Mouse (Mus musculus) cerebellum, adult (tissue): ENCODE measurements around the gene Polr2f.
A peak's percentile ranks its signal among the peaks of the same experiment; 100 is the strongest.

ENCODE experiments used
- ATAC-seq: cut with Nextera tagmentation; 2 replicates; pipeline ENCODE4 v1.9.2; 2017; ENCODE audit warnings: mild to moderate bottlenecking, moderate library complexity, mixed read lengths; ENCODE audit not compliant: insufficient number of reproducible peaks, low FRiP score, low TSS enrichment

Gene Polr2f

DNA sequence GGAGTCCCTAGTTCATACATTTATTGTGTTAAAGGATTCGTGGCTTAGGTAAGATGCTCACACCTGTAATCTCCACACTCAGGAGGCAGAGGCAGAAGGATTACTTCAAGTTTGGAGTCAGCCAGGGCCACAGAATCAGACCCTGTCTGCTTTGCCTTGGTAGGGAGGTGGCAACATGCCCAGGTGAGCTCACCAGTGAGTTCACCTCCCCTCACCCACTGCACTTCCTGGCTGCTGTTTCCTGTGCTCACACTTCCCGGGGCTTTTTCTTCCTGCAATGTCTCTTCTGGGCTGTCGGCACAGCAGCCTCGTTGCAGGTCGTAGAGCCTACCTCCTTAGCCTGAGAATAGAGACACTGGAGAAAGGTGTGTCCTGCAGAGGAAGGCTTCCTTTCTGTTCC, 25.5 kb upstream of the Polr2f start:
- no peak for ATAC-seq

DNA sequence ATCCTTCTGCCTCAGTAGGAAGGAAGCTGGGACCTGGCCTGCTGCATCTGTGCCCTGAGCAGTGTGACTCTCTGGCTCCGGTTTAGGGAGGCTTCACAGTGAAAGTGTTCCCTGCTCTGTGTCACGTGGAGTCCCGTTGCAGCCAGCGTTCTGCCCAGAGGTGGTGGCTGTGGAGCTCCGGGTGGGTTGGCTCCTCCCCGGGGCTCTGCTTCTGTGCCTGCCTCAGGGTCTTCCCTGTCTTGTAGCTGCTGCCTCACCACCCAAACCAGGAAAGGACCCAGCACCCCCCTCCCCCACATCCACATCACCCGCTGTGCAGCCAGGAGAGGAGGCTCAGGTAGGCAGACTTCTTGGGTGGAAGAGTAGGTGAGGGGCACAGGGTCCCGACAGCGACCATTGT, 21.3 kb upstream of the Polr2f start:
- no peak for ATAC-seq

DNA sequence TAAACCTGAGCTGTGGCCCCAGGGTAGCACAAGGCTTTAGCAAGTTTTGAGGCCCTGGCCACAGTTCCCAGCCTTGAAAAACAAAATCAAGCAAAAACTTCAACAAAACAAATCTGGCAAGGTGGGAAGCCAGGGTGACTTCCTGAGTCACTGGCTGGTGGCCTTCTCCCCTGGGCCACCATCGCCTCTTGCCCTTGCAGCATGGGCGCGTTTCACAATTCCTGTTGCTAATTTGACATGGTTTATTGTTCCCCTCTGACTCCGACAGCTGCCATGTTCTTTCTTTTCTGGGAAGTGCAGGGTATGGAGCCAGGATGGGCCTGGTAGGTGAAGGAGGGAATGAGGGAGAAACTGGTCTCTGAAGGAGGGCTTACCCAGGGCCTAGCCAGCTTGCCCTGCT, 18.7 kb upstream of the Polr2f start:
- no peak for ATAC-seq

DNA sequence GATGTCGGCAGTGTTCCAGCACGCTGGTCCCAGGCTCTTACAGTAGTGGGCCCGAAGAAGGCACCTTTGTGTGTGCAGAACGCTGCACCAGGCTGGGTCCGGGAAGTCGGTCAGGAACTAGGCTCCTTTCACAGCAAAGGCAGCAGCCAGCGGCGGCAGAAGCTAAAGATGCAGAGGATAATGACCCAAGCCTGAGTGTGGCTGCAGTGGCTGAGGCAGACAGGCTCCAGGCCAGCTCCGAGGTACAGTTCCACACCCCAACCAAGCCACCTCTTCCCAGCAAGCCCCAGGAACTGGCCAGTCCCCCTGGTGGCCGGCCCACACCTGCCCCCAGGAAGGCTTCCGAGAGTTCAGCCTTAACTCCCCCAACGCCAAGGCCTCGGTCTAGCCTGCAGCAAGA, 18.3 kb upstream of the Polr2f start:
- no peak for ATAC-seq

DNA sequence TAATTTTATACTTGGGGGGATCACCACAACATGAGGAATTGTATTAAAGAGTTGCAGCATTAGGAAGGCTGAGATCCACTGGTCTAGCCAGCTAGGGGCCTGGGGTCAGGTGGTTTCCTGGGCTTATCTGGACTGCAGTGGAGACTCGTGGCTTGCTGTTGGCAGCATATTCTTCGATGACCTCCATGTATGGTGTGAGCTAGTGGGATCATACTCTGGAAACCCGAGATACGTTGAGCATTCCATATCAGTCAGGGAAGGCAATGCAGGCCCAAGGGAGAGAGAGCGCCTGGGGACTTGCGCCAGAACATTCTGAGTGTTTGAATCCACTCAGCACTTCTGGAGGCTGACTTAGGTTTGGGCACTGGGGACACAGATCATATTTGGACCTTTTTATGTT, 17.1 kb upstream of the Polr2f start:
- no peak for ATAC-seq

DNA sequence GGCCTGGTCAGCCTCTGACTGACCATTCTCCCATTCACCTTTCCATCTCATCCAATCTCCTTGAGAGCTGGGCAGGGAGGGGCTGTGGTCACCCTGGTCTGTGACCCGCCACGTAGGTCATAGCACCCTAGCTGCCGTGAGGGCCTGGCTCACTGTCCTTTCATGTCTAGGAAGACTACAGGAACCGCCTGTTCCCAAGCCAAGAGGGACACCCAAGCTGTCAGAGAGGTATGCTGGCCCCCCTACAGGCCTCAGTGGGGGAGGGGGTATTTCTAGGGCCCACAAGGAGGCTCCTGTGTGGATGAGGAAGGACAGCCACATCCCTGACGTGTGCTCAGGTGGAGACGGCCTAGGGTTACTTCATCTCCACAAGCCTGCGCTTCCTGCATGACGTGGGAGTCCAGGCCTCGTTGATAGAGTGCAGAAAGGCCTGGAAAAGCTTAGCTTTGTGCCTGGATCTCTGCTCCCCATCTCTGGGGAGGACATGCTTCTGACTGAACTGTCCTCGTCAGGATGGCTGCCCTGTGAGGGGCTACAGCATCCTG, 16.4 kb upstream of the Polr2f start:
- ATAC-seq: no peak

DNA sequence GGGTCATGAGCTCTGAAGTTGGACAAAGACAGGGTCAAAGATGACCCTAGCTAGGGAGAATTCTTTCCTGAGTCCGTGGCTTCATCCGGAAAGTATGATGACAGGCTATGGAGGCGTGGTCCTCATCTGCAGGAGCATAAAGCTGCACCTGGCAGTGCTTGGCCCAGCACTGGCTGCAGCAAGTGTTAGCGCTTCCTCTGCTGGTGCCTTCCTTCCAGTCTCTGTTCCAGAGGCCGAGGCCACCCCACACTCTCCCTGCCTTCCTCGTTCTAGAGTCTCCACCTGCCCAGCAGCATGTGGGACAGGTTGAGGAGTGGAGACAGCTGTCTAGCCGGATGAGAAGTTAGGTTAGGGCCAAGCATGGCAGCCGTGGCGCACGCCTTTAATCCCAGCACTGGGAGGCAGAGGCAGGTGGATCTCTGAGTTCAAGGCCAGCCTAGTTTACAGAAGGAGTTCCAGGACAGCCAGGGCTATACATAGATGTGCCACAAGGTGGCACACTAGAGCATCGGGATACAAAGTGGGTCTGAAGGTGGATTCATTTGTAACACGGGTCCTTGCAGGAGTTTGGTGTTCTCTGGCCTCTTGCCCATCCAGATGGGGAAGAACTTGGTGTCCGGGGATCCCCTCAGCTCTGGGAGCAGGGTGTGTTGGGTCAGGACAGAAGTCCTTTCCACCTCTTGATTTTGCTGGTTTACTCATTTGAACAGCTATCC, 14.4 kb upstream of the Polr2f start:
- ATAC-seq: no peak

DNA sequence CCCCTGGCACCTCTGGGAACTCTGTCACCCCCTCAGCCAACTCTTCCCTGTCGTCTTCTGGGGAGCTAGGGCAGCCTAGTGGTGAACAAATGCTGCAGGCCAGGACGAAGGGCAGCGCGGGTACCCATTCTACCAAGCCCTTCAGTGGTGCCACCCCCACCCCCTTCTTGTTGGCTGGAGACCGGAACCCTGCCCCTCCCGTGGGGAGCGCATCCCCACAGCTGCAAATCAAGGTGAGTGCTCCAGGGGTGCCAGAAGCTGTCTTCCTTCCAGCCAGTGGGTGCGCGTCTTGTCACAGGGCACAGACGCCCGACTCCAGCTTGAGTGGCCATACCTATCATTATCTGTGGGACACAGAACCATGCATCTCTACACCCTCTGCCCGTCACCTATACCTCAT, 13.7 kb upstream of the Polr2f start:
- ATAC-seq: no peak

DNA sequence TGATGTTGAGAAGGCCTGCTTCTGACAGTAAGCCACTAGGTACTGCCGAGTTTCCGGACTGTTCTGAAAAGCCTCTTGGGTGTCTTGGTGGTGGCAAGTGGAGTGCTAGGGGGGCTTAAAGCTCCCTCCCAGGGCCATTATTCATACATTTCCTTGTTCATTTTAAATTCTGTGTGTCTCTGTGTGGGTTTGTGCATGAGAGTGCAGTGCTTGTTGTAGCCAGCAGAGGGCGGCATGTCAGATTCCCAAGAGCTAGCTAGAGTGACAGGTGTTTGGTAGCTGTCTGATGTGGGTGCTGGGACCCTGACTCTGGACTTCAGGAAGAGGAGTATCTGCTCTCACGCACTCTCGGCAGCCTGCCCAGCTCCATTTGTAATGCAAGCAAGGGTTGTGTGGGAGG, 12.6 kb upstream of the Polr2f start:
- ATAC-seq: no peak

DNA sequence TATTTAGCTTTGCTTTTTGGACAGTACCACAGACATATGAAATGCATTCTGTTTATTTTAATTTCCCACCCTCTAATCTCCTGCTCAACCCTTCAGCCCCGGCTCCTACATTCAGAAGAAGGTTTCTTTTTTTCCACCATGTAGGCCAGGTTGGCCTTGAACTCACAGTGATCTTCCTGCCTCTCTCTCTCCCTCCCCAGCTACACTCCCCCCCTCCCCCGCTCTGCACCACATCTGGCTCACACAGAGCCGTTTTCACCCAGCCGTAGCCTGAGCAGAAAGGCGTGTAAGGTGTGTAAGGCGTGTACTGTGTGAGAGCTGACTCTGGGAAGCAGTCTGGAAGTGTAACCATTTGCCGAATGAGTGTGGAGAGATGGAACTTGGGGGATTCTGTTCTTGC, 11.5 kb upstream of the Polr2f start:
- no peak for ATAC-seq

DNA sequence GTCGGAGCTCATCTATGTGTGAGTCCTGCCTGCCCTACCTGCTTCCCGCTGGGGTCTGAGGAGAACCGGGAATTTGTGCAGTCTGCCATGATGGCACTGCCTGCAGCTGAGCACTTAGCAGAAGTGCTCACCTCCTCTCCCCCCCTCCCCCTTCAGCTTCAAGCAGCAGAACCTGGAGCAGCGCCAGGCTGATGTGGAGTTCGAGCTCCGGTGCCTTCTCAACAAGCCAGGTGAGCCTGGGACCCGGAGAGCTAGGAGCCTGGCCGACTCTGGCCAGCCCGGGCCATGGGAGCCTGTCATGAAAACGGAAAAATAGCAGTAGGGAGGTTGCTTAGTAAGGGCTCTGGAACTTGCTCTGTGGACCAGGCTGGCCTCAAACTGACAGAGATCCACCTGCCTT, 10.0 kb upstream of the Polr2f start:
- no peak for ATAC-seq

DNA sequence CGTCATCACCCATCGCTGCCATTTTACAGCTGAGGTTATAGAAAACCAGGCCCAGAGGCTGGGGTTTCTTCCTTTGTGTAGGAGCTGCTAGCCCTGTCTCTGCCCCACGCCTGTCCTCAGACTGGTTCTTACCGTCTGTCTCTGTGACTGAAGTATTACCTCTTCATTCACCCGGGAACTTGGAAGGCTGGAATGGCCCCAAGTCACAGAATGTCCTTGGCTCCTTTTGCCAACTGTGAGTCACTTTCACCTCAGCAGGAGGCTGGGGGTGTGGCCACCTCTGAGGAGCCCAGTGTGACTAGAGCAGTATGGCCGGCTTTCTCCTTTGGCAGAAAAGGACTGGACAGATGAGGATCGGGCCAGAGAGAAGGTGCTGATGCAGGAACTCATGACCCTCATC, 9.4 kb upstream of the Polr2f start:
- peak; percentile 57; the same call in 1 of the 2 replicates for ATAC-seq

DNA sequence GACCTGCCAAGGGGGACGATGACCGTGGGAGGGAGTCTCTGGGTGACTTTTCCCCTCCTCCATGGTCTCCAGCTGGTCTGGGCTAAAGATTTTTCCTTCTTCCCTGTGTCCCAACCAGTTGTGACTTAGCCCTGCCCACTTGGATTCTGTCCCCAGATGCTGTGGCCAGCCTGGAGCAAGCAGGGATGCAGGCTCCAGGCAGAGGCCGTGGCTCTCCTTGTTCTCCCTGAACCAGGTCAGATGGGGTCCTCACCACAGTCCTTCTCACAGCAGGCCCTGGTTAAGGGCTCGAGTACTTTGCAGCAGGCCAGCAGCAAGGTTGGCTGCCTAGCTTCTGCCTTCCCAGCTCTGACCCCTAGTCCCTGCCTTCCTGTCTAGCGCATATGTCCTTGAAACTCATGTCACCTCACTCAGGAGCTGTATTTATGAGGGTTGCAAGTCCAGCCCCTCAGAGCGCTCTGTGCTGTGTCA, 7.6 kb upstream of the Polr2f start:
- ATAC-seq: no peak

DNA sequence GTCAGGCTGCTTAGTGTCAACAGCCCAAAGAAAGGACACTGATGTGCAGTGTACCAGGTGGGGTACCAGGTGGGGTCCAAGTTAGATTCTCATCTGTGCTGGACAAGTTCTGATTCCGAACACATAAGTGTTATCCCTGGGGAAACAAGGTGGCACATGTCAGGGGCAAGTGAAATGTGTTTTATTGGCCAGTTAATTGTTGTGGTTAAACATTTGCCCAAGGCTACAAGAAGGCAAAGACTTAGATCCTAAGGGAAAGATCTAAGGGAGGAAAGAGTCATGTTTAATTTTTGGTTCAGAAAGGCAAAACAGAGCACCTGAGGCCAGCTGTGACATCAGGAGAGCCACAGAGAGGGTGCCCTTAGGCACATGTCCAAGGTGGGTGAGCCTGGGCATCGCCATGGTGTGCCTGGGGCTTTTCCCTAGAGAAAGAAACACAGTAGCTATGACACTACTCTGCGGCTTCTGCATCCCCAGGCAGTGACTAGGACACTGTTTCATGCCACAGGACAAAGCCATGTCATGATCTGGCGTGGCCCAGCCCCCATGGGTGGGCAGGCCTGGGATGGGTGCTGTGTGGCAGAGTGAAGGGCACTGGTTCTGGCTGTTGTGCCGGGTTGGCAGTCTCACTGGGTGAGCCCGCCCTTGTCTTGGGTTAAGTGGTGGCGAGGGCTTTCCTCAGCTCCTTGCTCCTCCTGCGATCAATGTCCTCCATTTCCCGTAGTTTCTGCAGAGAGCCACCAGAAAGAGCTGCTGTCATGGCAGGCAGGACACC, 6.1 kb upstream of the Polr2f start:
- no peak for ATAC-seq

DNA sequence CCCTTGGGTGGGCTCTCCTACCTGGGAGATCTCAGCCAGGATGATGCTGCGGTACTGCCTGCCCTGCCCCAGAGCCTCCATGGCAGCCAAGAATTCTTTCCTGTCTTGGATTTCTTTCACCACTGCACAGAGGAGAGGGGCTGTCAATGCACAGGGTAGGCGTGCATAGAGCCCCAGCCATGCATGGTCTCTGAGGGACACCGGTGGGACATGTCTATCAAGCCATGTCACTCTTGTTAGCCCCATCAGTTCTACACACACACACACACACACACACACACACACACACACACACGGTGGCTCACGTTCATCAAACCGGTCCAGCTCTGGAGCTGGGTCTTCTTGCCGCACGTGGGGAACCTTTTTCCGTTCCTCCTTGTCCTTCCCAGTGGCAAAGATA, 5.5 kb upstream of the Polr2f start:
- no peak for ATAC-seq

DNA sequence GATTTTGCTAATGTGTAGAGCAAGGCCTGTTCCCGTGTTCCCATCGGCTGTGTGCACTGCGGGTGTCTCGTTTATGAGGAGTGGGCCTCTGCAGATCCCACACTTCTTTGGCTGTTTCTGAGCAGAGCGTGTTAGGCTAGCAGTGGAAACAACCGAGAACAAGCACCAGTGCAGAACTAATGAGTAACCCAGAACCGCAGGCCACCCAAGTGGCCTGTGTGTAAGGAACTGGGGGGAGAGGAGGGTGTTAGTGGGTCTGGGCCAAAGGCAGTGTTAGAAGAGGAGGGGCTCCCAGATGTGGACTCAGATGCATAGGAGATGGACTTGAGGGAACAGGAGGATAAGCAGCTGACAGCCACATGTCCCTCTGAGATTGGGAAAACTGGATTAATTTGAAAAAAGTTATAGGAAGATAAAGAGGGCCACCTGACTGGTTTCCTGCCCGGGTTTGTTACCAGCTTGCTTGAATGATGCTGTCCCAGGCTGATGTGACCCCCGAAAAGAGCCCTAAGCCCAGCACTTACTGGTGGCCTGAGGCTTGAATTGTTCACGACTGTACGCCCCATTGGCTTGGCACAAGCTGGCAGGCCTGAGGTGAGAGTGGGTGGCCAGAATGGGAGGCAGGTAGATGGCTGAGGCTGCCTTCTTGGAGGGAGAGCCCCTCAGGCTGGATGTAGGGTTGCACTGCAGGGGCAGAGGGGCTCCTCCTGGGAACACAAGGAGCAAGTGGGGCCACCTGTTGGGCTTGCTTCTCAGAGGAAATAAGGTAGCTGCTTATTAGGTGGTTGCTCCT, 4.8 kb upstream of the Polr2f start:
- ATAC-seq: no peak

DNA sequence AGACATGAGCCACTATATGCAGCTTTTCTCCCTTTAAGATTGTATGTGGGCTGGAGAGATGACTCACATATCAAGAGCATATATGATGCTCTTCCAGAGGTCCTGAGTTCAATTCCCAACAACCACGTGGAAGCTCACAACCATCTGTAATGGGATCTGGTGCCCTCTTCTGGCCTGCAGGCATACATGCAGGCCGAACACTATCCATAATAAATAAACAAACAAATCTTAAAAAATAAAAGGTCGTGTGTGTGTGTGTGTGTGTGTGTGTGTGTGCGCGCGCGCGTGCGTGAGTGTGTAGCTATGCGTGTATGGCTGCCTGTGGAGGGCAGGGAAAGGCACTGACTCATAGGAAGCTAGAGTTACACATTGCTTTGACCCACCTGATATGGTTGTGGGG, 1.2 kb upstream of the Polr2f start:
- ATAC-seq: no peak

DNA sequence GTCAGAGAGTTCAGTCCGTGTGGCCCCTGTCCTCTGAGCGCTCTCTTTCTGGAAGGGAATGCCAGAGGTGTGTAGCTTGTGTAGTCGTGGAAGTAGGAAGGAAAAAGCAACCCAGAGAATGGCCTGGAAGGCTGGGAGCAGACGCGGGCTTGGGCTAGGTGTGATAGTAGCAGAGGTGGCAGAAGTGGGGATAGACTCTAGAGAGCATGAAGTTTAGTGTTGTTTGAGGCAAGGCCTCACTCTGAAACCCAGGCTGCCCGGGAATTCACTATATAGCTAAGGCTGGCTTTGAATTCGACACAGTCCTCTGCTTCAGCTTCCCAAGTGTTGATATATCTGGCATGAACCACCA, 733 bp downstream of the Polr2f start:
- no peak for ATAC-seq

DNA sequence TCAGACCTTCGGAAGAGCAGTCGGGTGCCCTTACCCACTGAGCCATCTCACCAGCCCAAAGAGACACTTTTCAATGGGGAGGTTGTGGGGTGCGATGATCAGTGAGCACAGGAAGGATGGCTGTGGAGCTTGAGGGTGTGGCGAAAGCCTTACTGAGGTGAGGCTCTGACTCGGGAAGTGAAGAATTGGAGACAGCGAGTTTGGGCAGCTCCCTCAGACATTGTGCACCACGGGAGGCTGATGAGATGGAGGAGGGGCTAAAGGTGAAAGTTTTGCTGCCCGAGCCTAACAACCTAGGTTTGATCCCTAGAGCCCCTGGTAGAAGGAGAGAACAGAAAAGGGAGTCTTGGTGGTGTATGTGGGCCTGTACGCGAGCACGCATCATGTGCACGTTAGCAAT, 2.5 kb downstream of the Polr2f start:
- no peak for ATAC-seq

DNA sequence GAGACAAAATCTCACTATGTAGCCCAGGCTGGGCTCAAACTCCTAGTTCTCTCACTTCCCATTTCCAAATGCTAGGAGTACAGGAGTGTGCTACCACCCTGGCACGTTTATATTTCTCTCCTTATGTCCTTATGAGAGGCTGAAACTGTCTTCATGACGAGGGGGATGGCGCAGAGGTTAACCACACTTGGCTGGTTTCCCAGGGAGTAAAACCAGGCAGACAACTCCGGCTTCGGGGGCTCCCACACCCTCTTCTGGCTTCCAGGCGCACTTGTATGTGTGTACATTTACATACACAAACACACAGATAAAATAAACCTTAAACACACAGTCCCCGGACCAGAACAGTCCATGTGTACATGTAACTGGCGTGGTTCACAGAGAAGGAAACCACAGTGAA, 3.2 kb downstream of the Polr2f start:
- no peak for ATAC-seq

DNA sequence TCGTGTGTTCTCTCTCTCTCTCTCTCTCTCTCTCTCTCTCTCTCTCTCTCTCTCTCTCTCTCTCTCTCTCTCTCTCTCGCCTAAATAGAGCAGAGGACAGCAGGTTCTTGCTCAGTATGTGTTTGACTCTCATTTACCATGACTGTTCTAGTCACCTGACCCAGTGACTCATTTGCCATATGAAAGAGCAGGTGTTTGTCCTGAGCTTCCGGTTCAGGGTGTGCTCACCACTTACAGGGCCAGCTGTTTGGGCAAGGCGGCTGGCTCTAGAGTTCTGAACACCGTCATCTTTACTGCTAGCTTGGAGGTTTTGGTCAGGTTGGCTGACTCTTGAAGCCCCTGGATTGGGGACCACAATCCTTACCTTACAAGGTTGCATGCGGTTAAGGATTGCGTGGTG, 4.7 kb downstream of the Polr2f start:
- no peak for ATAC-seq
